Mouse (Mus musculus): Measurements from ENCODE around the gene Prkab2. TPM values are rescaled to one million over a fixed set of nuclear protein-coding genes. Genes with fewer than 3 reads are reported as not detected.
A peak's percentile ranks its signal among the peaks of the same experiment; 100 is the strongest.

Gene Prkab2
- polyA plus RNA-seq, 1 experiment from 2014 or later, result 3.1 TPM

DNA sequence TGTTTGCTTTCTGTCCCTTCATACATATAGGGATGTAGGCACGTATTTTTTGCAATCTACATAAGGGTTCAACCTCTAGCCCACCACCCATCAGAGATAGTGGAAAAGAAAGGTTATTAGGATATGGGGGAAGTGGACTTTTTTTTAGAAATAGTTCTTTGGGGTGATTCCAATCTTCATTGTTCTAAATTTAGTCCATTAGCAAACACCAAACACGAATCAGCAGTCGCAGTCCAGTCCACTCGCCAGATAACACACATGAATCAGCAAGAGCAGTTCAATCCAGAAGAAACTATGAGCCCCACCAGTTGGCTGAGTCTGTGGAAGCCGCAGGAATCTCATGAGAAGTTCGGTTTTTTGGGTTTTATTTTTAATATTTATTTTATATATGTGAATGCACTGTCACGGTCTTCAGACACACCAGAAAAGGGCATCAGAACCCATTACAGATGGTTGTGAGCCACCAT, 16.7 kb downstream of the Prkab2 start, which contains the start of gene Gm17651:
Gm17651 (minus strand) TSS at position 51 of the 467 bp plus-strand sequence.
- WGBS, result 77% methylated on average over 7 of the region's 7 CpGs
- Histone ChIP-seq H3K4me3 (ENCODE audit: low read depth, low read length) (no peak within 1 kb of the TSS), H3K9ac (ENCODE audit: low read depth, low read length) (no peak within 1 kb of the TSS), H3K36me3 (ENCODE audit: control insufficient read depth, insufficient read depth) (peaks cover 9% of the 10 kb centered on the region; the same call in 1 of the 2 replicates), H3K9me3 (ENCODE audit: control insufficient read depth) (no peaks in the 10 kb centered on the region), H3K27me3 (replicated peaks; ENCODE audit: control insufficient read depth, insufficient read depth, low read length) (no peaks in the 10 kb centered on the region), H3K4me1 (replicated peaks; ENCODE audit: control insufficient read depth, insufficient read depth, low read length) (no peaks in the 10 kb centered on the region), H3K27ac (ENCODE audit: low read depth, low read length) (no peak within 1 kb of the TSS), H3K4me2 (replicated peaks; ENCODE audit: low read depth) (no peak within 1 kb of the TSS)
- no peak for ATAC-seq
- TF ChIP-seq CTCF (IDR thresholded peaks at IDR 0.05; ENCODE audit: low read depth), result no peak

DNA sequence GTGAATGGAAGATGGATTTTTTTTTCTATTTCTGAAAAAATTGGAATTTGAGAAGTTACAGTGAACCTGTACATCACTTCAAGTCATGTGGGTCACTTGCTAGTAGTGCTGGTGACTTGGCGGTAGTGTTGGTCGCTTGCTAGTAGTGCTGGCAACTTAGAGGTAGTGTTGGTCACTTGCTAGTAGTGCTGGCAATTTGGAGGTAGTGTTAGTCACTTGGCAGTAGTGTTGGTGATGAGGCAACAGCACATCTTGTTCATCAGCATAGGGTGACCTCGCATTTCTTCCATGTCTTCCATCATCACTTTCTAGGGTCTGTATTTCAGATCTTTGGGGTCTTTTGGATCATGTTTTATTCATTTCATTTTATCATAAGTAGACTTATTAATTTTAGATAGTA, 18.1 kb downstream of the Prkab2 start:
- H3K9me3 ChIP-seq (ENCODE audit: control insufficient read depth), result no peaks in the 10 kb centered on the region
- H3K27ac ChIP-seq (ENCODE audit: low read depth, low read length), result no peak overlapping the region
- H3K27me3 ChIP-seq (replicated peaks; ENCODE audit: control insufficient read depth, insufficient read depth, low read length), result no peaks in the 10 kb centered on the region
- H3K4me1 ChIP-seq (replicated peaks; ENCODE audit: control insufficient read depth, insufficient read depth, low read length), result no peaks in the 10 kb centered on the region; the same call in 1 of the 2 replicates
- no peak for TF ChIP-seq CTCF (IDR thresholded peaks at IDR 0.05; ENCODE audit: low read depth)
- no peak overlapping the region for H3K4me2 ChIP-seq (replicated peaks; ENCODE audit: low read depth)
- no peak overlapping the region for H3K4me3 ChIP-seq (ENCODE audit: low read depth, low read length)
- H3K9ac ChIP-seq (ENCODE audit: low read depth, low read length), result no peak overlapping the region
- WGBS, result 94% methylated on average over 3 of the region's 3 CpGs
- H3K36me3 ChIP-seq (ENCODE audit: control insufficient read depth, insufficient read depth), result 0 out of 2 replicates have a peak, but pooled peaks cover 3% of the 10 kb centered on the region
- ATAC-seq, result no peak

GRCm38 (mm10) chr3:97678416-97678815, 20.4 kb downstream of the Prkab2 start:
- Histone ChIP-seq H3K4me1 (replicated peaks; ENCODE audit: control insufficient read depth, insufficient read depth, low read length) (peaks cover 6% of the 10 kb centered on the region; the same call in 1 of the 2 replicates), H3K27ac (ENCODE audit: low read depth, low read length) (no peak overlapping the region), H3K36me3 (ENCODE audit: control insufficient read depth, insufficient read depth) (no peaks in the 10 kb centered on the region), H3K9me3 (ENCODE audit: control insufficient read depth) (no peaks in the 10 kb centered on the region), H3K27me3 (replicated peaks; ENCODE audit: control insufficient read depth, insufficient read depth, low read length) (no peaks in the 10 kb centered on the region), H3K4me3 (ENCODE audit: low read depth, low read length) (no peak overlapping the region), H3K9ac (ENCODE audit: low read depth, low read length) (no peak overlapping the region), H3K4me2 (replicated peaks; ENCODE audit: low read depth) (no peak overlapping the region)
- TF ChIP-seq CTCF (IDR thresholded peaks at IDR 0.05; ENCODE audit: low read depth), result no peak
- no peak for ATAC-seq
- 86% methylated on average over 3 of the region's 3 CpGs for WGBS

DNA sequence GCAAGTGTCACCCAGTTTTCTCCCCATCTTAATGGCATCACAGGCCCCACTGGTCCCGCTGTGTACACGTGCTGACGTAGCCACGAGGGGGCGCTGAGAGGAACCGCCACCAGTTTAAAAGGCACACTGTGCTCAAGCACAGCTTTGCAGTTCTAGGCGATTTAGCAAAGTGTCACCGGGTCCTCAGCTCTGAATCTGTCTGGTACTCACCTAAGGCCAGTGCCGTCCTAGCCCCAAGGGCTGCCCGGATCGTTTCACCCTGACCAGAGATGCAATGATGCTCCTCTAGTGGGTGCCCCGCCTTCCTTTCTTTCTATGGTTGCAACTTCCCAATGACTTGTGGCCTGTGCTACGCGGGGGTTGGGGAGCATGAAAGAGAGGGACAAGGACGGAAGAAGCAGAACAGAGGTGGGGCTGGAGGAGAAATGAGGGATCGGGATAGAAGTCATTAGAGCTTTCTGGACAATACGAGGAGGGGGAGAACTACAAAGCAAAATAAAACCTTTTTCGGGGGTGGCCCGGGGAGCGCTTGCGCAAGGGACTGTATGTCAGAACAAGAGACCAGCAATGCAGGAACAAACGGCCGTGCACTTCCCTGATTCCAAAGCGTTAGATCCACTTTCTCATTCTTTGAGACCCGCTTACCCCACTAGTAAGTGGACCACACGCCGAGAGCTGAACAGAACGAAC, 22.8 kb downstream of the Prkab2 start:
- H3K27me3 ChIP-seq (replicated peaks; ENCODE audit: control insufficient read depth, insufficient read depth, low read length), result no peaks in the 10 kb centered on the region
- peak overlapping the region; percentile 44 for H3K9ac ChIP-seq (ENCODE audit: low read depth, low read length)
- no peaks in the 10 kb centered on the region for H3K9me3 ChIP-seq (ENCODE audit: control insufficient read depth)
- H3K4me3 ChIP-seq (ENCODE audit: low read depth, low read length), result peak overlapping the region; percentile 37
- TF ChIP-seq CTCF (IDR thresholded peaks at IDR 0.05; ENCODE audit: low read depth), result peak; percentile 89
- H3K36me3 ChIP-seq (ENCODE audit: control insufficient read depth, insufficient read depth), result no peaks in the 10 kb centered on the region
- peaks cover 6% of the 10 kb centered on the region; the same call in 1 of the 2 replicates for H3K4me1 ChIP-seq (replicated peaks; ENCODE audit: control insufficient read depth, insufficient read depth, low read length)
- ATAC-seq, result peak; percentile 71
- WGBS, result 9% methylated on average over 28 of the region's 28 CpGs
- H3K4me2 ChIP-seq (replicated peaks; ENCODE audit: low read depth), result peak overlapping the region; percentile 78
- peak overlapping the region; percentile 21; the same call in 1 of the 2 replicates for H3K27ac ChIP-seq (ENCODE audit: low read depth, low read length)

- H3K36me3 ChIP-seq (ENCODE audit: control insufficient read depth, insufficient read depth), result no peaks in the 10 kb centered on the region
- H3K4me2 ChIP-seq (replicated peaks; ENCODE audit: low read depth), result peak overlapping the region; percentile 78
- peaks cover 6% of the 10 kb centered on the region; the same call in 1 of the 2 replicates for H3K4me1 ChIP-seq (replicated peaks; ENCODE audit: control insufficient read depth, insufficient read depth, low read length)
- H3K9me3 ChIP-seq (ENCODE audit: control insufficient read depth), result no peaks in the 10 kb centered on the region
- peak overlapping the region; percentile 21 for H3K27ac ChIP-seq (ENCODE audit: low read depth, low read length)
- WGBS, result 4% methylated on average over 33 of the region's 33 CpGs
- peak; percentile 83 for TF ChIP-seq CTCF (IDR thresholded peaks at IDR 0.05; ENCODE audit: low read depth)
- H3K4me3 ChIP-seq (ENCODE audit: low read depth, low read length), result peak overlapping the region; percentile 37
- H3K27me3 ChIP-seq (replicated peaks; ENCODE audit: control insufficient read depth, insufficient read depth, low read length), result no peaks in the 10 kb centered on the region
- peak; percentile 34; the same call in 1 of the 2 replicates for ATAC-seq
- peak overlapping the region; percentile 44 for H3K9ac ChIP-seq (ENCODE audit: low read depth, low read length)
Observed at GRCm38 (mm10) chr3:97681321-97682158, 23.5 kb downstream of the Prkab2 start.

DNA sequence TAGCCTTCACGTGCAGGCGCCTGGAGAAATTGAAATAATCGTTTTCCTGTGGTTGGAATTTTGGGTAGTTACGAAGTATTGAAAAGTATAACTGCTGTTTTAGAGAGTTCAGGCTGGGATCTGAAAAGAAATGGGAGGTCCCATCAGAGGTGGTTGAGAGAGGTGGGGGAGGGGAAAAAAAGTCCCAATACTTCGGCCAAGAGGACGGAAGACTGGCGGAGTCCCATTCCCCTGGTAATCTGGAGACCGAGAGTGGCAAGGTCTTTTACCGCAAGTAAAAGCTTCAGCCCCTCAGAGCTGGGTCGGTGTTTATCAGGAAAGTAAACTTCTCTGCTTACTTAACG, 24.1 kb downstream of the Prkab2 start:
- WGBS, result 12% methylated on average over 11 of the region's 11 CpGs
- H3K9ac ChIP-seq (ENCODE audit: low read depth, low read length), result no peak overlapping the region

More for the DNA sequence above, 24.1 kb downstream of the Prkab2 start:
- H3K9me3 ChIP-seq (ENCODE audit: control insufficient read depth), result no peaks in the 10 kb centered on the region
- TF ChIP-seq CTCF (IDR thresholded peaks at IDR 0.05; ENCODE audit: low read depth), result no peak
- ATAC-seq, result no peak
- H3K36me3 ChIP-seq (ENCODE audit: control insufficient read depth, insufficient read depth), result no peaks in the 10 kb centered on the region
- H3K27me3 ChIP-seq (replicated peaks; ENCODE audit: control insufficient read depth, insufficient read depth, low read length), result no peaks in the 10 kb centered on the region
- H3K4me1 ChIP-seq (replicated peaks; ENCODE audit: control insufficient read depth, insufficient read depth, low read length), result peaks cover 6% of the 10 kb centered on the region; the same call in 1 of the 2 replicates
- no peak overlapping the region for H3K27ac ChIP-seq (ENCODE audit: low read depth, low read length)
- peak overlapping the region; percentile 37 for H3K4me3 ChIP-seq (ENCODE audit: low read depth, low read length)
- peak overlapping the region; percentile 78 for H3K4me2 ChIP-seq (replicated peaks; ENCODE audit: low read depth)

Data from intestine, postnatal 0 days (tissue).